Mouse (Mus musculus) G1E (cell line): ENCODE results near the gene 2010300C02Rik. TPM values are rescaled to one million over a fixed set of nuclear protein-coding genes. Genes with fewer than 3 reads are reported as not detected.

Source experiments
- ATAC-seq: 2 replicates; pipeline ENCODE4 v1.8.0; 2016; ENCODE audit warnings: mild to moderate bottlenecking; ENCODE audit not compliant: insufficient number of reproducible peaks, poor library complexity, low FRiP score, severe bottlenecking; ENCODE audit errors: extremely low read depth
- DNase-seq: peaks from one replicate; pipeline ENCODE4 v3.0.0; 2012; ENCODE audit warnings: low spot score
- H3K27me3 ChIP-seq: 2 replicates; pipeline ENCODE4 v1.6.1; 2012; ENCODE audit warnings: mild to moderate bottlenecking, low read length, inconsistent platforms; ENCODE audit not compliant: insufficient read depth
- H3K36me3 ChIP-seq: replicated peaks from 2 replicates; pipeline ENCODE3; 2012; ENCODE audit warnings: mild to moderate bottlenecking, inconsistent platforms
- H3K4me1 ChIP-seq: 2 replicates; pipeline ENCODE4 v1.6.1; 2012; ENCODE audit warnings: low read depth, low read length, inconsistent platforms, mixed read lengths; ENCODE audit not compliant: insufficient read depth
- H3K4me3 ChIP-seq: 2 replicates; pipeline ENCODE4 v1.5.1; 2012; ENCODE audit warnings: low read depth, mild to moderate bottlenecking, inconsistent platforms, low read length, moderate library complexity, mixed read lengths
- H3K9me3 ChIP-seq: replicated peaks from 2 replicates; pipeline ENCODE4 v1.6.1; 2012; ENCODE audit warnings: inconsistent platforms
- CTCF ChIP-seq: IDR thresholded peaks from 2 replicates; pipeline ENCODE4 v1.5.1; 2012; ENCODE audit warnings: low read depth, low read length, inconsistent platforms, mixed read lengths
- GATA1 ChIP-seq: IDR thresholded peaks from 2 replicates; pipeline ENCODE4 v1.6.1; 2012; ENCODE audit warnings: borderline replicate concordance, low read length, inconsistent platforms, mixed read lengths
- GATA2 ChIP-seq: IDR thresholded peaks from 2 replicates; pipeline ENCODE4 v1.6.1; 2012; ENCODE audit warnings: low read depth, low read length, inconsistent platforms, borderline replicate concordance
- POLR2AphosphoS5 ChIP-seq: IDR thresholded peaks from 2 replicates; pipeline ENCODE4 v1.6.1; 2012; ENCODE audit warnings: low read depth, low read length, inconsistent platforms; ENCODE audit not compliant: insufficient replicate concordance
- TAL1 ChIP-seq: conservative IDR thresholded peaks from 2 replicates; pipeline ENCODE4 v1.6.1; 2012; ENCODE audit warnings: low read depth, low read length, inconsistent platforms, mixed read lengths
- polyA plus RNA-seq: library from polyadenylated mRNA; stranded (reverse); fragments of >175 nt; gene quantifications from 2 replicates; pipeline ENCODE4 v1.2.3, GENCODE M21; 2012
- total RNA-seq, 2 experiments: library from RNA; stranded (forward) in 1 of 2; stranded (reverse) in 1 of 2; fragments of 200-1000 nt in 1 of 2; fragments of >200 nt in 1 of 2; fragmentation: Nextera tagmentation in 1 of 2; gene quantifications; 2 replicates each; pipeline ENCODE4 v1.2.3; 2014 to 2017

The 2010300C02Rik gene
- total and polyA plus RNA-seq, 3 experiments = 0.11 TPM; not detected in 2

DNA sequence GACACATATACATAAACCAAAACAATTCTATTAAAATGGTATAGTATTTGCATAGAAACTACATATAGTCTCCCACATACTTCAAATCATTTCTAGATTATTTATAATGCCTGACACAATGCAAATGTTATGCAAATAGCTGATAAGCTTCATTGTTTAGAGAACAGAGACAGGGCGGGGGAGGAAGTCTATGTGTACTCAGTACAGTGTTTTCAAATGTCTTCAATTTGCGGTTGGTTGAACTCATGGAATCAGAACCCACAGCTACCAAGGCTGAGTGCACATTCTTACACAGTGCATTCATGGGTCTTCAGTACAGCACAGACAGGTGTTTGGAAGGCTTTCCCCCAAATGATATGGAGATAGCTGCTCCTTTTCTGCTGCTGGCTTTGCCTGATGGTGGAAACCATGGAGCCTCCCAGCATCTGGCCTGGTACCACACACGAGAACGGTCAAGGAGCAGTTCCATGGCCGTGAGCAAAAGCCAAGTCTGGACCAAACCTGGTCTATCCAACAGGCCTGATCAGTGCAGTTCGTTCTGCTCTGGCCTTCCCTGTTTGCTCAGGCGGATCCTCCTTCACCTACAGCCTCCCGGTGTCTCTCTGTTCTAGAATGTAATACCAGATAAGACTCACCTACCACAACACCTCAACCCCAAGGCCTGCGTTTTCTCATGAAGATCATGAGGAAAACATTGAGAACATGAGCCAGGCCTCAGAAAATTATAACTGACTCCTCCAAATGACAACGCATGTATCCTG, 8.1 kb downstream of the 2010300C02Rik start:
- Histone ChIP-seq H3K36me3 (no peaks in the 10 kb centered on the region), H3K27me3 (peaks cover 15% of the 10 kb centered on the region), H3K4me1 (no peaks in the 10 kb centered on the region), H3K4me3 (no peak overlapping the region), H3K9me3 (no peaks in the 10 kb centered on the region)
- no peak for DNase-seq
- no peak for TF ChIP-seq GATA2
- no peak for TF ChIP-seq TAL1
- no peak for TF ChIP-seq POLR2AphosphoS5
- TF ChIP-seq CTCF = no peak
- no peak for TF ChIP-seq GATA1
- ATAC-seq = no peak

DNA sequence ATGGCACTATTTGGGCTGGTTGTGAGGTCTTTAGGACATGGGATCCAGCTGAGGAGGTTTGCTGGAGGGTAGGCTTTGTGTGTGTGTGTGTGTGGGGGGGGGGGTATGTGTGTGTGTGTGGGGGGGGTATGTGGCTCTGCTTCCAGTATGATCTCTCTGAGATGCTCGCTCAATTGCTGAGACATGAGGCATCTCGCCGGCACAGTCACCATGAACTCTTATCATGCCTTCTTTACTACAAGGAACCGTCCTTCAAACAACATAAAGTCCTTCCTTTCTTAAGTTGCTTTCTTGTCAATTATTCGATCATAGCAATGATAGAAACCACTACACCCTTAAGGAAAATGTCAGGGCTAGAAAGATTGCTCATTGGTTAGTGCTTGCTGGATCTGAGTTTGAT, 8.8 kb downstream of the 2010300C02Rik start:
- ATAC-seq (no peak), DNase-seq (no peak)
- peaks cover 15% of the 10 kb centered on the region for H3K27me3 ChIP-seq

DNA sequence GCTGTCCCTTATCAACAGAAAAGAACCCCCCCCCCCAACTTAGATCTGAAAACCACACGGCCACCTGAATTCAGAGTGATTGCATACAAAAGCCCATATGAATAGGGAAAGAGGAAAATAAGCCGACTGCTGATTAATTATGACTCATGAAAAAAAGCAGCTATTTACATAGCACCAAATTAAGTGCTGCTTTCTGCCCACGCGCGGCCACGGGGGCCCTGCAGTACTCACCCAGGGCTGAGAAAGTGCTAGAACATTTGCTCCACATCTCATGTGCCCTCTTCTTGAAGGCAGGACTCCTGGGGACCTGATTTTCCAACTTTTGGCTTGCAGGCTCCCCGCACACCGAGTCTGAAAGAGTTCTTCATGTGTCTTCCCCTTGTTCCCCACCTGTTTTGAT, 10.1 kb downstream of the 2010300C02Rik start:
- ATAC-seq = no peak
- Histone ChIP-seq H3K4me3 (no peak overlapping the region), H3K36me3 (no peaks in the 10 kb centered on the region), H3K9me3 (no peaks in the 10 kb centered on the region), H3K27me3 (peaks cover 15% of the 10 kb centered on the region), H3K4me1 (no peaks in the 10 kb centered on the region)
- TF ChIP-seq TAL1 (no peak), GATA1 (no peak), CTCF (no peak), POLR2AphosphoS5 (no peak), GATA2 (no peak)
- DNase-seq = no peak

More for the DNA sequence above, 8.8 kb downstream of the 2010300C02Rik start:
- no peak overlapping the region for H3K4me3 ChIP-seq
- H3K9me3 ChIP-seq = no peaks in the 10 kb centered on the region
- H3K4me1 ChIP-seq = no peaks in the 10 kb centered on the region
- no peaks in the 10 kb centered on the region for H3K36me3 ChIP-seq
- TF ChIP-seq GATA2 = no peak

DNA sequence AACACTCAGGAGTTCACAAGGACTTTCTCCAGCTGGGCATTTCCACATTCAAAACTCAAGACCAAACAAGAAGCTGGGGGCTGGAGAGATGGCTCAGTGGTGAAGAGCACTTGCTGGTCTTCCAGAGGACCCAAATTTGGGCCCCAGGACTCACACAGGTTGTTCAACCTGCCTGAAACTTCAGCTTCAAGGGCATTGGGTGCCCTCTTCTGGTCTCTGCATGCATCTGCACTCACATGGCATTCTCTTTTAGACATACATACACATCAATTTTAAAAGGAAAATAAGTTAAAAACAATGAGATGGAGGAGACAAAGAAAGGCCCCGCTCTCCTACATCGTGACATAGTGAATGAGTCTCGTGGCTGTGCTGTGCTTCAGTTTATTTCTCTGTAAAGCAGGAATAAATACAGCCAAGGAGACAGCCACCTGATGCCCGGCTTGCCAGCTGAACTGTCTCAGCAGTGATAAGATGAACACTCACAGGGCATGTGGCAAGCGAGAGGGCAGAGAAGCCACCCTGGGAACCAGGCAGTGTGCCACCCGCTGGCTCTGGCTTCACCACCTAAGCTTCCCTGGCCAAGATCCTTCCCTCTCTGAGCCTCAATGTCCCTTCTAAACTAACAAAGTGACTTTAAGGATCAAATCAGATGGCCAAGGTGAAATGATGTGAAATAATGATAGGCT, 11.5 kb downstream of the 2010300C02Rik start:
- DNase-seq (no peak), ATAC-seq (no peak)
- no peaks in the 10 kb centered on the region for H3K4me1 ChIP-seq
- peaks cover 14% of the 10 kb centered on the region for H3K27me3 ChIP-seq
- no peak for TF ChIP-seq GATA2
- no peak for TF ChIP-seq CTCF
- no peak for TF ChIP-seq TAL1
- TF ChIP-seq POLR2AphosphoS5 = no peak
- no peak for TF ChIP-seq GATA1
- H3K9me3 ChIP-seq = no peaks in the 10 kb centered on the region
- no peaks in the 10 kb centered on the region for H3K36me3 ChIP-seq
- H3K4me3 ChIP-seq = no peak overlapping the region

DNA sequence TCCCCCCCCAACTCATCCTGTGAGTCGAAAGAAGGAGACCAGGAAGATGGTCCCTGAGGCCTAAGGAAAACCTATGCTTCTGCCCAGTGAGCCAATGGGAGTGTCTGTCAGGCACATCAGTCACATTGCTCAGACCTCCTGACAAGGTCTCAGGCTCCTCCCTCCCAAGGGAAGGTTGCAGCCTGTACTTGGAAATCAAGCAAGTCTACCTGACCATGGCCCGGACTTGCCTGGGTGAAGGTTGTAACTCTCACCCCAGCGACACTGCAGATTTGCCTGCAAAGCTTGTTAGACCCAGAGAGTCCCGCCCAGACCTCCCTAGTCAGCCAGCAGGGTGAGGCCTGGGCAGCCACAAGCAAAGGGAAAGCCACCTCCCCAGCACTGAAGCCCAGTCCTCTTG, 17.6 kb downstream of the 2010300C02Rik start:
- DNase-seq (no peak), ATAC-seq (no peak)
- Histone ChIP-seq H3K4me3 (no peak overlapping the region), H3K9me3 (no peaks in the 10 kb centered on the region), H3K4me1 (no peaks in the 10 kb centered on the region), H3K27me3 (no peaks in the 10 kb centered on the region; the same call in 1 of the 2 replicates), H3K36me3 (no peaks in the 10 kb centered on the region)
- TF ChIP-seq GATA1 = no peak
- no peak for TF ChIP-seq CTCF
- TF ChIP-seq TAL1 = no peak
- no peak for TF ChIP-seq GATA2
- TF ChIP-seq POLR2AphosphoS5 = no peak

DNA sequence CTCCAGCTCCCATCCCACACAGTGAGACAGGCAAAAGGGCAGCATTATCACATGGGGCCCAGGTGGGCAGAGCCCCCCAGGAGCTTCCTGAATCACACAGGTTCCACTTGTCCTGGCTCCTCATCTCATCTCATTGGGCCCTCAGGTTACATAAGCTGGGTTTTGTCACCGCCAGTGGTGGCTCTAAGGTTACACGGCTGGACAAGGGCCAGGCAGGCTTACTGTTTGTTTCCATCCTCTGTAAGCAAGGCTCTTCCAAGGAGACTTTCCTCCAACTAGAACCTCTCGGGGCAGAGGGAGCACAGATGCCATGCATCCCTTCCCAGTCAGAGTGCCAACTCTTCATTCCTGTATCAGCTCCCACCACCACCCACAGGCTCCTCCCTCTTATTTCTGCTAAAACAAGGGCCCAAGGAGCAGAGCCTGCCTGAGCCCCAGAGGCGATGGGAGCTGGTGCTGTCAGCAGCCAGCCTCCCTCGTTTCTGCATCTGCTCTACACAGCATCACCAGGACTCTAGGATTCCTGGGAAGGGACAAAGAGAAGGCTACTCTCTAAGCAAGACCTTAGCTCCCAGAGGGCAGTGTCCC, 20.9 kb downstream of the 2010300C02Rik start:
- no peaks in the 10 kb centered on the region for H3K4me1 ChIP-seq
- DNase-seq = no peak

More for the DNA sequence above, 20.9 kb downstream of the 2010300C02Rik start:
- H3K4me3 ChIP-seq = no peak overlapping the region
- ATAC-seq = no peak
- H3K27me3 ChIP-seq = peaks cover 13% of the 10 kb centered on the region
- no peaks in the 10 kb centered on the region for H3K9me3 ChIP-seq
- no peaks in the 10 kb centered on the region for H3K36me3 ChIP-seq
- no peak for TF ChIP-seq CTCF
